Mouse (Mus musculus) urinary bladder, adult 18-20 months (tissue): ENCODE data around the gene Nr1d2.
A peak's percentile ranks its signal among the peaks of the same experiment; 100 is the strongest.
"Not testable (repeated sequence)": the region's sequence is repeated elsewhere in the genome, so short reads cannot be mapped to it uniquely, and the experiment has no call there.

ENCODE experiments used
- DNase-seq, 2 experiments: peaks; one replicate each; pipeline ENCODE4 v3.0.0; 2022; ENCODE audit warnings: low spot score in 2 of 2, mixed read lengths in 2 of 2

The Nr1d2 gene

DNA sequence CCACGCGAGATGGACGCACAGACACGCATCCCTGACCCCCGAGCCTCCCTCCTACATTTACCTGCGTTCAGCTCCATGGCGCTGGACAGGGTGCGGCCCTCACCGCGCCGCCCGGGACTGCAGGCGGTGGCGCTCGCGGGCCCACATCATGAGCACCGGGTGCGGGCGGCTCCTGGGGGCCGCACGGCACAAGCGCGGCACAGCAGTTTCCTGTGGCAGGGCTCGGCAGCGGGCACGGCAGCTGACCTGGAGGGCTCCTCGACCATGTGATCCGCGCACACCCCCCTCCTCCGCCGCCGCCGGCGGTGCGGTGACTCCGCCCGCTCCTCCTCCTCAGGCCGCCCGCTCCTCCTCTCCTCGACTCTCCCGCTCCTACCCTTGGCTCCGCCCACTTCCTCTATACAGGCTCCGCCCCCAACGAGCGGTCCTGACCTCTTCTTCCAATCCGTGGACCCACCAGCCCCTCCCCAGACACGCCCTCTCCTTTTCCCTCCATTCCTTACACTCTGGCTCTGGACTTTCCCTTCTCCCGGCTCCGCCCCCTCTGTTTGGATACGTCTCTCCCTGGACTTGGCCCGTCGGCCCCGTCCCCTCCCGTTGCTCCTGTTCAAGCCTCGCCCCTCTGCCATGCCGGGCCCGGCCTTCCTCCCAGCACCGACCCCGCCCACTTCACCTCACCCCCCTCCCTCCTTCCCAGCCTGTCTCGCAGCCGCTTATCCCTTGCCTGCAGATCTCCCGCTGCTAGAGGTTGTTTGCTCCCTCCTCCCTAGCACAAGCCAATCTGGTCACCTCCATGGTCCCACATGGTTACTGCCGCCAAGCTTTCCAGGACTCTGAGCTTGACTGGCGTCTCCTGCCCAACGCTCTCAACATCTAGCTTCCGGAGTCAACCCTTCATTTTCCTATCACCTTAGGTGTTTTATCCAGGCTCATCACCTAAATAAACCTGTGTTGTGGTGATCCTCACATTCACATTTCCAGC is at the start of gene Nr1d2:
Nr1d2 (minus strand) TSS at position 378 of the 982 bp plus-strand sequence.
- DNase-seq, result peak; percentile 96 to 99

DNA sequence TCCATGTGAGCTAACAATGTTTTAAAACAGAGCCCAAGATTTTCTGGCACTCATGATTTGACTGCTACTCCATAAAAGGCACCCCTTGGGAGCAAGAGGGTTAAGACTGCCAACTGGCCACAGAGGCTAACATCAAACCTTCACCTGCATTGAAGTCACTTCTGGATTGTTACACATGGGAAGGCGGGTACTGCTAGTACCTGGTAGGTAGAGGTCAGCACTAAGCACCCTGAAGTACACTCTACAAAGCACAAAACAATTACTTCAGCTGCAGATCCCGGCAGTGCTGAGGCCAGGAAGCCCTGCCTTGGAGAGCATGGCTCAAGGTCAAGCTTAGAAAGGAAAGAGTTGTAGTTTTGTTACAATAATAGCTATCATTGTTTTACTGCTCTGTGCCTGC is 48.5 kb upstream of the Nr1d2 start:
- no peak for DNase-seq

DNA sequence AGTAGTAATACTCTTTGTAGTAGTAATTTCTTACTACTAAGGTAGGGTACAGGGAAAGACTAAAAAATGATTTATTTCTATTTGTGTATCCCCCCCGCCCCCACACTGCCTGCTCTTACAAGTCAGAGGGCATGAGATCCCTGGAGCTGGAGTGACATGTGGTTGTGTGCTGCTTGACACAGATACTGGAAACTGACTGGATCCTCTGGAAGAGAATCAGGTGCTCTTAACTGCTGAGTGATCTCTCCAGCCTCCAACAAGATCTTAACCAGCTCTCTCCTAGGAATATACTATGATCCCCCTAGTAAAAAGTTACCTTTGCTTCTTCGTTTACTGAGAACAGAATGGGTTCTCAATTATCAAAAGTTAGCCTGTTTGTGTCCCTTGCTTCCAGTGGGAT is 47.5 kb upstream of the Nr1d2 start:
- no peak for DNase-seq

DNA sequence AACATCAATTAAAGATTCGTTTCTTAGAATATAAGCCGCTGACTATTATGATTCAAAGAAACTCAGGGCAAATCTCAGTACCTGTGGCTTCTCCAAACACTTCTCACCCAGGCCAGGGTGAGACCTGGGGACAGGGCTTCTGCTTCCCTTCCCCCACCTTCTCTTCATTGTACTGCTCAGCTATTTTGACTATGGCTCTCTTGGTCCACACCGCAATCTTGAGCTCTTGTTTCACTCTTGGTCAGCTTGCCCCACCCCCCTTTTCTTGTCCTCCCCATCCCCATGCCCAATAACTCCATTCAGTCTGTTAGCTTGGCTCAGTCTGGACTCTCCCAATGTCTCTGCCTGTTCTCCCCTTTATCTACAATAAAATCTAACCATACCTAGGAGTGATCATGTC is 46.5 kb upstream of the Nr1d2 start:
- DNase-seq, result no peak

DNA sequence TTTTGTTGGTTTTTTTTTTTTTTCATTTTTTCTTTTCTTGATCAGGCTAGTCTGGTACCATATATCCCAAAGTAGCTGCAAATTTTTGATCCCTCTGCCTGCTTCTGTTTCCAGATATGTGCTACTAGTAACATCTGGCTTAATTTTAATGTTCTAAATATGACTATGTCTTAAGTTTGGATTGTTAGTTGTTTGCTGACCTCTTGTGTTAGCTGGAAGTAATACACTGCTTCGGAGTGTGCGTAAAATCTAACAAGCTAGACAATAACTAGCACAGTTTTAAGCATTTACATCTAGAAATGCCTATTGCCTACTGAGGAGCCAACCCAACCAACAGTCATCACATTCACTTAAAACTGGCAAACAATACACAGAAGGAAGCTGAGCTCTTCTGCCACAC is 45.7 kb upstream of the Nr1d2 start:
- DNase-seq, result no peak

DNA sequence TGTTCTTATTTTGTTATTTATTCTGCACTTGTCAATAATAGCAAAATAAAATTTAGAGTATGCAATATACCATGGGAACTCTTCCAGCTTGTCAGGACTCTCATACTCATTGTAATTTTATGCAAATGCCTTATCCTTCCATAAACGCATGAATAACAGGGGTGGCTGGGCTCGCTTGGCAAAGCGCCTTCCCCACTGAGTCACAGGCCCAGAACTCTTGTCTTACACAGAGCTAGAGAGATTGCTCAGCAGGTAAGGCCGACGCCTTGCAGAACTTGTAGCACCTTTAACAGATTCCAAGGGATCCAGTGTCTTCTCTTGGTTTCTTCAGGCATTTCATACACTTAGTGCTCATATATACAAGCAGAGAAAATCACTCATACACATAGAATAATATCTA is 41.4 kb upstream of the Nr1d2 start:
- DNase-seq, result no peak

DNA sequence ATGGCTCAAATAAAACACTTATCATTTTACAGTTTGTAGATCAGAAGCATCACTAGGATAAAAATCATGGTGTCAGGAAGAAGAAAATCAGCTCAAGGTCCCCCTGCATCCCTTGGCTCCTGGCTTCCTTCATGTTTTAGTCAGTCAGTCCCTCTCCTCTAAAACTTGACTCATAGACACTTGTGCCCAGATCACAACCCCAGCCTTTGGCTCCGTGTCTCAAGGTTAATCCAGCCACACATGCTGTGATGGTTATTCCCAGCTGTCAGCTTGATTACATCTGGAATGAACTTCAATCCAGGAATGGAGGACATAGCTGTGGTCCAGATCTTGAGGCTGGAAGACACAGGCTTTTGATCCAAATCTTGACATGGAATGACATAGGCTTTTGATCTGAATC is 35.6 kb upstream of the Nr1d2 start:
- DNase-seq, result no peak

DNA sequence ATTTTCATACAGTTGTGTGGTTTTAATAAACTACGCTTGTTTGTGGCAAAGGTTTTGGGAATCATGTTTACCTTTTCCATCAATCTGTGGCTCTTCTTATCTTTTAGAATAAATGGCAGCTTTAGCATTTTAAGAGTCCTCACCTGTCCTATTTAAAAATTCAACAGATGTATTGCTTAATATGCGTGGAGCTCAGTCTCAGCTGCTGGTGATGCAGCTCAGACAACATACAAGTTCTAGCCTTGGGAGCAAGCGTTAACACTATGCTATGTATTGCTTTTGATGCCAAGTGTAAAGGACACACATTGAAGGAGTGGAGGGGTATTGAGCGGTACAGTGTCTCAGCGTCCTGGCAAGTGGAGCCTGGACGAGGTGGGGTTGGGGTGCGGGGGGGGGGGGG is 32.7 kb upstream of the Nr1d2 start:
- DNase-seq, result no peak

DNA sequence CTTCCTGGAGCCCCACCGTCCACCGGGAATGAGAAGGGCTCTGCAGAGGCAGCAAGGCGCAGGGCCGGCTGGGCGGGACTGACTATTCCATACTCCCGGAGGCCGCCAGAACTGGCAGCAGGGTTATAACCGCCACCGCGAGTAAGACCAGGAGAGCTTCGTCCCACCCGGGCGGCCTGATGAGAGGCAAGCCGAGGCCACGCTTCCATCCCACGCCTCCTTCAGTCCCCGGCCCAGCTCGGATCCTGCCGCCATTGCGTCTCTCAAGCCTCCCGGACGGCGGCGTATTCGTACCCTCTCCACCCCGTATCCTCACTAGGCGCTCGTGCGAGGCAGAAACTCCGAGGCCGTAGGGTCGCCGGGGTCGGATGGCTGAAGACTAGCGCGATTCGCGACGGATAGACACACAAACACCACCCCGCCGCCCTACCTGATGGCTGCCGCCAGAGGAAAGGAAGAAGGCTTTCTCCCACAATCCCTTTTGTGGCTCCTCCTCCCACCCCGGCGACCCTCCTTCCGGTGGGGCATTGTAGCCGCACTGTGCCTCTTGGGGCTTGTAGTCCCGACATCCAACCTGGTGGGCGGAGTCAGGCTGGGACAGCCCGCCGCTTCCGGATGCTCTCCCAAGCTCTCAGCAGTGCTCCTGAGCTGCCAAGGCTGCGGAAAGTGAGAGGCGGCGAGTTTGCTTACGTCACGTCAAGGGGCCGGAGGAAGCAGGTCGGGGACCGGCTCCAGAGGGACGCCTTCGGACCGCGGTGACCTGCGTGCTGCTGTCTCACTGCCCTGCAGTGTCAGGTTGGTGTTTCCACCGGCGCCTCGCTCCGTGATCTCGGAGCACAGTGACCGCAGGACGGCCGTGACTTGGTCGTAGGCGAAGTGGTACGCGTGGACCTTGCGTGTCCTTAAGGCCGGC is 31.9 kb upstream of the Nr1d2 start, which contains the start of the genes Nkiras1 and Rpl15:
Nkiras1 (plus strand) TSS at position 608 of the 913 bp plus-strand sequence.
Rpl15 (minus strand) TSS at position 863 of the 913 bp plus-strand sequence.
- DNase-seq, result peak; percentile 95 to 99

DNA sequence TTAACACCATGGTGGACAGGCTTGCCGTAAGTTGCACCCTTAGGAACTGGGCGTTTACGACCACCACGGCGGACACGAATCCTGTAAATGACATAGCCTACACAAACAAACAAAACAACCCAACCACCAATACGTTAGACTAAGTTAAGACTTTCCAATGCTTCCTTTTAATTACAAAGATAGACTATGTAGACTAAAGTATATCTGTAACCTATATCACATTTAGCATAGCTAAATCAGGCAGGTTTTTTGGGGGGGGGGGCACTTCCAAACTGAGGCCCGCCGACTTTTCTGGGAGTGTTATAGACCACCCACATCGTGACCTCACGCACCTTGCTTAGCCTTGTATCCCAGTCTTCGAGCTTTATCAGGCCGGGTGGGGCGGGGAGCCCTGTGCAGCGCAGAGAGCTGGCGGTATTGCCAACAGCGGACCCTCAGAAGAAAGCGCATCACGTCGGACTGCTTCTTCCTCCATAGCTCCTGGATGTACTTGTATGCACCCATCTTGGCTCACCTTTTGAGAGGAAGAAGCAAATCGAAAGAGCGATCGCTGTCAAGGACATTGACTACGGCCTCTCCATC is 31.1 kb upstream of the Nr1d2 start:
- DNase-seq, result not testable (repeated sequence)

DNA sequence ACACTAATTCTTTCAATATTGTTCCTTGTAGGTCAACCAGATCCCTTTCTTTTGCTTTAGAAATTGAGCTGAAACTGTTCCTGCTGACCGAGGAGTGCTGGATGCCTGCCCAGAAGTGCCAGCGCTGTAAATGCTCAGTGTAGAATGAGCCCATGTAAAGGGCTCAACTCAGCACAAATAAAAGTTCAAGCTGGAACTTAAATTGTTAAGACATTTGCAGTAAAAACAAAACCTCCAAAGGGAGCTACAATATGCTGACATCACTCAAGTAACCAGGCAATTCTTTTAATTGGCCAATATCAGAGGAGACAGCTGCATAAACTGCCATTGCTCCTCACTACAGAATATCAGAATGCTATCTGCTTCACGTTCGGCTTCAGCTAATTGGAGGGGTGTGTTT is 24.5 kb upstream of the Nr1d2 start:
- no peak for DNase-seq

DNA sequence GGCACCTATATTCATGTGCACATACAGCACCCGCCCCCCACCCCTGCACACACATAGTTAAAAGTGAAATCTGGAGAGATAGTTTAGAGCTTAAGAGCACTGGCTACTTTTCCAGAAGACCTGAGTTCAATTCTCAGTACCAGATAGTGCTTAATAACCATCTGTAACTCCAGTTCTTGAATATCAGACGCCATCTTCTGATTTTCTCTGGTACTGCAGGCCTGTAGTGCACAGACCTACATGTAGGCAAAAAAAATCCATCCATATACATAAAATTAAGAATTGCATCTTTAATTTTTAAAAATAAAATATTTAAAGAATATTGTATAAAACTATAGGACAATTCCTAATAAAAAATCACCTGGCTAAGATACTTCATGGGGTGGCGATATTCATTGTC is 22.3 kb upstream of the Nr1d2 start:
- no peak for DNase-seq

DNA sequence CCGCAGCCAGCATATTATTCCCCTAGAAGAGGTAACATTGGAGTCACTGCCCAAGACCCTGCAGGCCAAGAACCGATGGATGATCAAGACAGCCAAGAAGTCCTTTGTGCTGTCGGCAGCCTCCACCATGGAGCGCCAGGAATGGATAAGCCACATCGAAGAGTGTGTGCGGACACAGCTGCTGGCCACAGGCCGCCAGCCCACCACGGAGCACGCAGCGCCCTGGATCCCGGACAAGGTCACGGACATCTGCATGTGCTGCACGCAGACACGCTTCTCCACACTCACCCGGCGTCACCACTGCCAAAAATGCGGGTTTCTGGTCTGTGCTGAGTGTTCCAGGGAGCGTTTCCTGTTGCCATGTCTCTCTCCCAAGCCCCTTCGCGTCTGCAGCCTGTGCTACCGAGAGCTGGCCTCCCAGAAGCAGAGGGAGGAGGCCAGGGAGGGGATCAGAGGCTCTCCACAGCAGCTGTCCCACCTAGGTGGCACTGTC is 3.8 kb upstream of the Nr1d2 start:
- no peak for DNase-seq

DNA sequence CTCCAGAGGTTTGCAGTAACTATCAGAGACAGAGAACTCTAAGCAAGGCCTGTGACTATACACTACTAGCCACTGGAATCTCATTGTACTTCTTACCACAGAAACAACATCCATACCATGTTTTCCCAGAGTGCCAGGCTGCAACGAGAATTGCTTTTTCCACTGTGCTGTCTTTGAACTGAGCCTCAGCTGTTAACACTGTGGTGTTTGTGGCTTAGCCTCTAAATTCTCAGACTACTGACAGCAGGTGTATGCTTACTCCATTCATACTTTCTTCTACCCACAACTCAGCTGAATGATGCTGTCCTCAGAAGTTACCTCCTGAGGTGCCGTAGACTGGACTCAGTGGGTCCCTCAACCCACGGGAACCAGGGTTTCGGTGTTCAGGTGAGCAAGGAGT is 2.9 kb upstream of the Nr1d2 start:
- DNase-seq, result no peak

DNA sequence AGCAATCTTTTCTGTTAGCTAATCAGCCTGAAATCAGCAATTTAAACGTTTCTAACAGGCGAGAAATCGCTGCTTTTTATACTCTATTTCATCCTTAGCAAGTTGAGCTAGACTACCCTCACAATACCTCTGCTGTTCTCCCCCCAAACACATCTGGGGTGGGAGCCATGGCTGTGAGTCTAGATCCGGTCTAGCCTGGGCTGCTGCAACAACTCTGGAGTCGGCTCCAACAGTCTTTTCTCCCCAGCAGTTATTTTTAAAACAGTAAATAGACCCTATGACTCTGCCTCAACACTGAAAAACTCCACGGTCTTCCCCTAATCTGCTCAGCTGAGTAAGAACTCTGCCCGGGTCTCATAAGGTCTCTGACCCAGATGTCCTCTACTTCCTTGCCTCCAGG is 1.2 kb upstream of the Nr1d2 start:
- no peak for DNase-seq

DNA sequence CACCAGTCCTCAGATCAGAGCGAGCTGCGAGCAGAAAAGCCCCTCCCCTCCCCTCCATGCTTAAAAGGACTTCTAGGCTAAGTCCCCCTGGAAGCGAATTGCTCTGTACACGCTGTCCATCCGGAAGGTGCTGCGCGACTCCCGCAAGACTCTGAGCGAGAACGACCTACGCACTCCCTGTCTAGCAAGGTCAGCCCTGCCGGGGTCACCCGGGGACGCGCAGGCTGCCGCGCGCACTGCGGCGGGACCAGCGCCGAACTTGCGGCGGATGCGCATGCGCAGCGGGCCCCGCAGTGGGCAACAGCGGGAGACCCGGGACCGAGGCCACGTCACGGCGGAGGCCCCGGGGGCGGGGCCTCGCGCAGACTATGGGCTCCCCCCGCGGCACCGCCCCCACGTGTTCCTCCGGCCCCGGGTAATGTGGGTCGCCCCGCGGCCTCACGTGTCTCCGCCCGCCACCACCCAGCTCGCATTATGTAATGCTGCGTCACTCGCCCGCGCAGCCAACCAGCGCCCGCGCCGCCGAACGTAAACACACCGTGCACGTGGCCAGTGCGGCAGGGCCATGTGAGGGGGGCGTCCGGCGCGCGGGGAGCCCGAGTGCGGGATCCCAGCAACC is 687 bp downstream of the Nr1d2 start:
- DNase-seq, result peak; percentile 95 to 96

DNA sequence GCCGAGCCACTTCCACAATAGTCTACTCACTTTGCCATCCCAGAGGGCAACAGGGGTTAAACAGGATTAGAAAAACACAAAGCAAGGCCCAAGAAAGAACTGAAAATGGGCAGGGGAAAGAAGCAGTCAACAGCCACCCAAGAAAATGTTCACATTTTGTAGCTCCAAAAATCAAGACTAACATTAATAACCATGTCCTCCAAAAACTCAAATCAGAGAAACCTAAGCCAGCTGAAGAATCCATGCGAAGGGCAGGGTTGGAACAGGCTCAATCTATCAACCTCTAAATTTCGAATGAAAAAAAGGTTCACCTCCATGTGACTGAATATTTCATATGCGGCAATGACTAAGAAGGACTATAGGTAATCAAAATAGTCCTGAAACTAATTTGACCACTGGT is 1.5 kb downstream of the Nr1d2 start:
- no peak for DNase-seq

DNA sequence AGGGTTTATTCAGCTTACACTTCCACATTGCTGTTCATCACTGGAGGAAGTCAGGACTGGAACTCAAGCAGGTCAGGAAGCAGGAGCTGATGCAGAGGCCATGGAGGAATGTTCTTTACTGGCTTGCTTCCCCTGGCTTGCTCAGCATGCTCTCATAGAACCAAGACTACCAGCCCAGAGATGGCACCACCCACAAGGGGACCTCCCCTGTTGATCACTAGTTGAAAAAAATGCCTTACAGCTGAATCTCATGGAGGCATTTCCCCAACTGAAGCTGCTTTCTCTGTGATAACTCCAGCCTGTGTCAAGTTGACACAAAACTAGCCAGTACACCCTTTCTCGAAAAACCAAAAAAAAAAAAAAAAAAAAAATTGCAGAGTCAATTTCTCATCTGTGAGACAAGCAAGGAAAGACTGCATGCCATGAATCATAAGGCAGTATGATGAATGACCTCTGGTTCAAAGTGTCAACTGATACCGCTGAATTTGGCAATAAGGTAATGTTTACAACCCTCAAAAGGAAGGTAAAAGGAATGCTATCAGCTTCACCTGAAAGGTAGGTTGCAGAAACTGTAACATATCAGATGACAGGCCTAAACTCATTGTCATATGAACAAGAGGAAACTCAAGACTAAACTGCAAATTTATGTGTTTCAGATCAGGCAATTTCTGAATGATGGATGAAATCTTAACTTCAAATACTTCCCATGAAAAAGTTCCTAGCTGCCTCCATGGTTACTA is 2.3 kb downstream of the Nr1d2 start:
- peak in 1 of 2 experiments; percentile 25 for DNase-seq

DNA sequence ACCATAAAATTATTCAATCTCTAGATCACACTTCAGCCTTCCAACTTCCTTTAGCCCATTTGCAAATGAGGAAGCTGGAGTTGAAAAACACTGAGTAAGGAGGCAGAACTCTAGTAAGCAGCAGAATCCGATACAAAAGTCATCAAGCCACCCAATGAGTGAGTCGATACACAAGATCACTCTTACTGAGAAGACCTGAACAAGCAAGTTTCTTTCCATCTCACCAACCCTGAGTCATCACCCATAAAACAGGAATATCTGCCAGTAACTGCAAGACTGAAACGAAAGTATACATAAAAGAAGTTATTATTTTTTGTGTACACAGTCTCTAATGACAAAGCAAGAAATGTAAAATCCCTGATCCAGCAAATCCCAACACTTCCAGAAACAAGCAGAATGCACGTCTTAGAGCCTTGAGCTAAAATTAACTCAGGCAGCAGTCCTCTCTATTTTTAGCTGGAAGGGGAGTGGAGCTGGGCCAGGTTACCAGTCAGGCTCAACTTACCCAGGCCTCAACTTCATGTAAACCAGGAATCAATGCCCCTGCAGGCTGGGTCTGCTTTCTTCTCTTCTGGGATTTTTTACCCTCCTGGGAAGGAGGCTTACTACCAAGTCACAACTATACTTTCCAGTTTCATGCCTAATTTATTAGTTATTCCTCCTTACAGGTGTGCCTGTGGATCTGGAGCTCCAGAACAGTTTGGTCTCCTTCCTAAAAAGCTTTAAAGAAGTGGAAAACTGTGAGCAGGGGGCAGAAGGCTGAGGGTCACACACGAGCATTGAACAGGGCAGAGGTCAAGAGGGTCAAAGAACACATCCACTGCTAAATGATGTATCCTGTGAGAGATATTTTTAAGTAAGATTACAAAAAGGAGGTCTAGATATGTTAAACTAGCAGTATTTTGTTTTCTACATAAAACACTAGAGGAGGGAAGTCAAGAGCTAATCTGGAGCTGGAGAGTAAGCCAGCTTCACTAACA is 4.7 kb downstream of the Nr1d2 start:
- DNase-seq, result peak in 1 of 2 experiments; percentile 45
